Mouse (Mus musculus): ENCODE results near the gene Rps15.
A peak's percentile ranks its signal among the peaks of the same experiment; 100 is the strongest.

Rps15 gene

DNA sequence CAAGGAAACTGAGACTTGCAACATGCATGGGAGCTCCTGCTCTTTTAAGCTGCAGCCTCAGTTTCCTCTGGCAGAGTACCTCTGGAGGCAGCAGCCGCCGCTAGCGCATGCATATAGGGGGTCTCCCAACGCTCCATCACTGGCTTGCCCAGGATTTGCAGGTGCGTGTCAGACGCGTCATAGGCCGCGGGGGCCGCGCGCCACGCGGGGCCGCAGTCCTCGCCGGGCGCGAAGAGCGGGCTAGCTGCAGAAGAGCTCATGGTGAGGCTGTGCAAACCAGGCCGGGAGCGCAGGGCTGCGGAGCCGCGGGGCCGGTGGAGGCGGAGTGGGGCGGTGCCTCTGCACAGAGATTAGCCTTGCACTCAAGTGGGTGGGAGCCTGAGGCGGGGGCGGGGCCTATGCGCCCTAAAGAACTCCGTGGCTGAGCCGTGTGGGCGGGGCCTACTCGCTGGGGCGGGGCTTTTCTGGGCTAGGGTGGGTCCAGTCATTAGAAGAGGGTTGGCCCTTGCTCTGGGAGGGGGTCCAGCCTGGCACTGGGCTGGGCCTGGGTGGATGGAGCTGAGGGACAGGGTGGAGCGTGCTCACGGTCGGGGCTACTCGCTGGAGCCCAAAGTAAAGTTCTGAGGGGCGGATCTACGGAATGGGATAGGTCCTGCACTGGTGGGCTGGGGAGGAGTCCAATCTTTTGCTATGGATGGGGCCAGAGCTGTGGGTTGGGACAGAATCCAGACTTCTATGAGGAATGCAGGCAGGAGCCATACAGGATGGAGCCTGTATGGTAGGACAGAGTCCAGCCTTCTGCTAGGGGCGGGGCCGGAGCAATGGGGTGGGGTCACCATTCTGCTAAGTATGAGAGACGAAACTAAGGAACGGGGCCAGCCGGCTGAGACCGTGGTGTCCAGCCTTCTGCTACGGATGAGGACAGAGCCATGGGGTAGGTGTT is 31.3 kb upstream of the Rps15 start, which contains the start of the genes Gamt and Dazap1:
Gene Gamt (minus strand): TSS at position 371 of the 943 bp plus-strand sequence.
Gene Dazap1 (plus strand): TSS at position 845 of the 943 bp plus-strand sequence.
- peak; percentile 99 for DNase-seq

DNA sequence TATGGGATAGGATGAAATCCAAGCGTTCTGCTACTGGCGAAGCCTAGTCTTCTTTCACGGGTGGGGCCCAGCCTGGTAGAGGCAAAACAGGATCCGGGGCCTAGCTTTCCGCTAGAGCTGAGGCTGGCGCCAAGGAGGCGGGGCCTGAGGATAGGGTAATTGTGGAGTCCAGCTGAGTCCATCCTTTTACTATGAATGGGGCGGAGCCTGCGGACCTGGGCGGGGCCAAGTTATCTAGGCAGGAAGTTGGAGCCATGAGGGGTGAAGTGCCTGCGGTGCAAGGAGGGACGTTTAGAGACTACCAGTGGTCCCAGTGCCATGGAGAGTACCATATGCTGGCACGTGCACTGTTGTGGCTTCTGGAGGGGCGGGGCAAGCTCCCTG is 30.7 kb upstream of the Rps15 start:
- peak; percentile 99 for DNase-seq

- DNase-seq, result no peak
Observed at GRCm38 (mm10) chr10:80262169-80262568, 30.1 kb upstream of the Rps15 start.

DNA sequence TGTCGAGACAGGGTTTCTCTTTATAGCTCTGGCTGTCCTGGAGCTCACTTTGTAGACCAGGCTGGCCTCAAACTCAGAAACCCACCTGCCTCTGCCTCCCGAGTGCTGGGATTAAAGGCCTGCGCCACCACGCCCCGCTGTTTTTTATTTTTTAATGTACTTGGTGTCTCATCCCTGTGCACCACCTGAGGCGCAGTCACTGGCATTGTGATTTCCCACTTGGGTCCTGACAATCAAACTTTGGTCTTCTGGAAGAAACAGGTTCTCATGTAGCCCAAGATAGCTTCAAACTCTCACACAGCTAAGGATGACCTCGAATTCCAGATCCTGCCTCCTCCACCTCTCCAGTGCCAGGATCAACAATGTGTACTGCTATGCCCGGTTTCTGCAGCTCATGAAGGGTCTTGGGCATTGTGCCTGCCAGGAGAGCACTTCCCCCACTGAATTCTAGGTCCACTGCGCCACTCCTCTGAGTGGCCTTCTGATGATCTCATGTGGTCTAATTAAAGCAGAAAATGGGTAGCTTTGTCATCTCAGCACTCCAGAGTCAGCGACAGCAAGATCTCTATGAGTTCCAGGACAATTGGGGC is 29.4 kb upstream of the Rps15 start:
- DNase-seq, result no peak

DNA sequence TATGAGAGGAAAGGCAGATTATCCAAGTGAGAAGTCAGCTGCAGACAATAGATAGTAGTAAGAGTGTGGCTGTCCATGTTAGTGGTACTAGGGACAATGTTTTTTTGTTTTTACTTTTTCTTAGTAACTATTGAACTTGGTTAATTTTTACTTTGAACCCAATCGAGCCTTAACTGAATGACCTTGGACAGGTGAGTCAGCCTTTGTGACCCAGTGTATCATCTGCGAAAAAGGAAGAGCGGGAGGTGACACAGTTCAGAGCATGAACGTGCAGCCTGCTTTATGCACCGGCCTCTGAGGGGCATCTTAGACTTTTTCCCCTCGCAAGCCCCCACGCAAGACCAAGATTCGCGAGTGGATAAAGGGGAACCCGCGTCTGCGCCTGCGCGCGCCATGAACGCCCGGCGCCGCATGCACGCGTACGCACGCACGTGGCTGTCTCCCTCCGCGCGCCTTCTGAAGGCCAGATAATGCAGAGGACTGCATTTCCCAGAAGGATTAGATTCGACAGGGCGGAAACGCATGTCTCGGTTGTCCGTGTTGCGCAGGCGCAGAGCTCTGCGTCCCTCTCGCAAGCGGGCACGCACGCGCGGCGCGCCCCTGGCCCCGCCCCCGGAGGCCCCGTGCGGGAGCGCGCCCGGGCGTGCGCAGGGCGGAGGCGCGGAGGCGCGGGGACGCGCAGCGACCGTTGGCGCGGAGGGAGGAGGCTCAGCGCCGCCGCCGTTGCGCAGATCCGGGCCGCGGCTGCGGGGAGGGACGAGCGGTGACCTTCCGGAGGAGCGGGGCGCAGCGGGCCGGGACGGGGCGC is 27.7 kb upstream of the Rps15 start:
- DNase-seq, result peak; percentile 100

GRCm38 (mm10) chr10:80265149-80265486 is 27.1 kb upstream of the Rps15 start:
- no peak for DNase-seq

GRCm38 (mm10) chr10:80270099-80270498 is 22.2 kb upstream of the Rps15 start:
- DNase-seq, result no peak

DNA sequence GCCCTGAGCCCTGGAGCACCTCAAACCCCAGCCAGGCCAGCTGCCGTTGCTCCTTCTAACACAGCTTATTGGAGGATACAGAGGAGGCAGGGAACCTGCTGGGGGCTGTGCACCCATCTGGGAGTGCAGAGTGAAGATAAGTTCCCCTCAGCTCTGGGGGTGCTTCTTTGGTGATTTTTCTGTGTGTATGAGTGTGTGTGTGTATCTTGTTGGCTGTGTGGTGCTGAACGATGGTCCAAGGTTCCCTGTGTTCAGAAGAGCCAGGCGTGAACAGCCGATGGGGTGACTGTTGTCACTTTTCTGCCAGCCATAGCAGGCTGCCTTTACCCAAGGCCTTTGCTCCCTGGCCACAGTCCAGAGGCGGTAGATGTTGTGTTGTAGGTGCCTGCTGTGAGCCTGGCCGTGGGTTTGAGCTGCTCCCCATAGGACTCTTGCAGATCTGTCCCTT is 21.5 kb upstream of the Rps15 start:
- DNase-seq, result peak; percentile 61

GRCm38 (mm10) chr10:80271186-80271843 is 20.9 kb upstream of the Rps15 start:
- DNase-seq, result no peak

DNA sequence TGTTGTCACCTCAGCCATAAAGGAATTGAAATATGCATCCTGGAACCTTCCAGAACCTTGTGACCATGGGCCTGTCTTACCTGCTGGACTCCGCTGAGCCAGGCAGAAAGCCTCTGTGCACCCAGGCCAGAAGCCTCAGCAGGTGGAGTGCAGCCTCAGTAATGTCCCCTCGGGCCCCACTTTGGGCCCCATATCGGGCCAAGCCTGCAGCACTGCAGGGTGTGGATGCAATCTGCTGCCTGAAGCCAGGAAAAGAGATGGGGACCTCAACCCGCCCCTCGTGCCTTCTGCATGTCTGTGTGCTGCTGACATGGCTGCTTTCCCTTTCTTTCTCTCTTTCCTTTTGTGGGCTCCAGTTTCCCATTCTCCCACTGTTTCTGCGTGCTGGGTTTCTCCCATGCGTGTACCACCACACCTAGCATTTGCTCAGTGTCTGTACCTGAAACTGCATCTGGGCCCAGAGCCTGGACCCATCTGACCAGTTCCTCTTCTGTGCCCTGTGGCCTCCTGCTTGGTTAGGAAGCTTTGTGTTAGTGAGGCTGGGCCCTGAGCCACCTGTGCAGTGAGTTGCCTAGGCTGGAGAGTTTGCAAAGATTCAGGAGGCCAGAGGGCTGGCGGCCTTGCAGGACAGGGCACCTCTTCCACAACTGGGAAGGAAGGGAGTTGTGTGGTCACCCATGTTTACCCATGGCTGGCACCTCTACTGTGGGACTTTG is 20.2 kb upstream of the Rps15 start:
- DNase-seq, result no peak

DNA sequence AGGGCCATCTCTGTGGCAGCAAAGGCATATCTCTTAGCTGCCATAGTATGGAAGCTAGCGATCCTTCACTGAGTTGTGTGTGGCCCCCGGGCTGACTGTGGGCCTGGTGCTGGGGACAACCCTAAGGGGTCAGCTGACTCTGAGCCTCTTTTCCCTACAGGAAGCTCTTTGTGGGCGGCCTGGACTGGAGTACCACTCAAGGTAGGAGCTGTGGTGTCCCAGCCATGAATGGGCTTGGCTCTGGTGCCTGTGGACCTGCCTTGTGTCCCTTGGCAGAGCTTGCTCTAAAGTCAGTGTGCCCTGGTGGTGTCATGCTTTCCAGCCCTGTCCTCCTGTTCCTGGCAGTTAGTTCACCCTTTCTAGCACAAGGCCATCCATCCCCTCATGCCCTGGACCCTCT is 18.4 kb upstream of the Rps15 start:
- DNase-seq, result no peak

DNA sequence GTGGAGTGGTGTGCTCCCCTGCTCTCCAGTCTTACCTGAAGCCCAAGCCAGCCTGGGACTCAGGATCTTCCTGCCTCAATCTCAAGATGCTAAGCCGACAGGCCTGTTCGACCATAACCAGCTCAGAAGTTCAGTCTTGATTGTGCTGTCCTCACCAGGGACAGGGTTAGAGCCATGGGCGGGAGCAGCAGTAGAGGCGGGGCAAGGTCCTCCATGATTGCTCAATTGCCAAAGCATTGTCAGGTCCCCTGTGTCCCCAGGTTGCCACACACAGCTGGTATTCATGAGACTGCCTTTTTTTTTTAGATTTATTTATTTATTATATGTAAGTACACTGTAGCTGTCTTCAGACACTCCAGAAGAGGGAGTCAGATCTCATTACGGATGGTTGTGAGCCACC is 16.0 kb upstream of the Rps15 start:
- DNase-seq, result no peak

- DNase-seq, result no peak
Observed at GRCm38 (mm10) chr10:80278390-80278789, 13.9 kb upstream of the Rps15 start.

GRCm38 (mm10) chr10:80279273-80279672 is 13.0 kb upstream of the Rps15 start:
- DNase-seq, result no peak

DNA sequence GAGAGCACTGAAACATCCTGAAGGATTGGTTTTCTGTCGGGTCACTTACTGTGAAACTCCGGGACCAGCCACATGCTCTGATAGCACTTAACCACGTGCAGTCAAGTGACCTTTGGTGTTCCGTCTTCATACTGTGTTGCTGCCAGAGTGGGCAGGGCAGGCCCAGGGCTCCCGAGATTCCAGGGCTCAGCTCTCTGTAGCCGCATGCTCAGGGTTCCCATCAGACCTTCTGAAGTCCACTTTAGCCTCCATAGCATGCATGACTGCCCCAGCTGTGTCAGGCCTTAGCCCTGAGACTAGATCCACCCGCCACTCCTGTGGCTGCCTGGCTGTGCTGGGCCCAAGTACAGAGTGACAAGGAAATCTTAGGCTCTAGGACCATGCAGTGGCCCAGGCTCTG is 10.9 kb upstream of the Rps15 start:
- DNase-seq, result peak; percentile 89

- peak; percentile 77 for DNase-seq
Observed at GRCm38 (mm10) chr10:80281921-80282371, 10.3 kb upstream of the Rps15 start.

DNA sequence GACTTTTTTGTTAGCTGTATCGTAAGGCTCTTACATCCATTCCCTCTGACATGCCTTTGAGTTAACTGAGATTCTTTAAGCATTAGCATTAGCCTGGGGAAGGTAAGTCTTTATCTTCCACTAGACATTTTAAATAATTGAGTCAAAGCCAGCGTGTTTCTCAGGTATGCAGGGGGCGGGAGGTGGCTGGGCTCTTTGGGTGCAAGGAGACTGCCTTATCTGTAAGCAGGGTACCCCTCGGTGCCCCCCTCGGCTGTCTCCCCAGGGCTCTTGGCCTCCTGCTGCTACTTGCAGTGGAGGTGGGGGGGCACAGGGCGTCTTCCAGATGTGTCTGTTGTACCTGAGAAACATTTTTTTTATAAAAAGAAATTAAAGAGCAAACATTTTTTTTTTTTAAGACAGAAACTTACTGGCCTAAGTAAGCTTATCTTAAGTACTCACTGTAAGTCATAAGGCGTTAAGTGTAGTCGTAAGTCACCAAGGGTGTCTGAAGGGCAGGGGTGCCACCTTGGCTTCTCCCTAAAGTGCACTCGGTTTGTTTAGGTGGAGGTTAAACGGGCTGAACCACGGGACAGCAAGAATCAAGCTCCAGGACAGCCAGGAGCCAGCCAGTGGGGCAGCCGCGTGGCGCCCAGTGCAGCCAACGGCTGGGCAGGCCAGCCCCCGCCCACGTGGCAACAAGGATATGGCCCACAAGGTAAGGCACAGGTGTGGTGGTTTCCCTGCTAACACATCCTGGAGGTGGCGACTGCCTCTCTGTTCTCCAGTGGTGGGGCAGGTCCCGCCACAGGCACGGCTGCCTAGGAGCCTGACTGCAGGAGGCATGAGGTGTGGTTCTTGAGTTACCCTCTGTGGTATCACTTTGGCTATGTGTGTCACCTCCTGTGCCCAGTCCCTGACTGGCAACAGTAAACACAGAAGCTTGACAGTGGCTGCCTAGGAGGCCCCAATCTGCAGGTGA is 9.5 kb upstream of the Rps15 start:
- no peak for DNase-seq

DNA sequence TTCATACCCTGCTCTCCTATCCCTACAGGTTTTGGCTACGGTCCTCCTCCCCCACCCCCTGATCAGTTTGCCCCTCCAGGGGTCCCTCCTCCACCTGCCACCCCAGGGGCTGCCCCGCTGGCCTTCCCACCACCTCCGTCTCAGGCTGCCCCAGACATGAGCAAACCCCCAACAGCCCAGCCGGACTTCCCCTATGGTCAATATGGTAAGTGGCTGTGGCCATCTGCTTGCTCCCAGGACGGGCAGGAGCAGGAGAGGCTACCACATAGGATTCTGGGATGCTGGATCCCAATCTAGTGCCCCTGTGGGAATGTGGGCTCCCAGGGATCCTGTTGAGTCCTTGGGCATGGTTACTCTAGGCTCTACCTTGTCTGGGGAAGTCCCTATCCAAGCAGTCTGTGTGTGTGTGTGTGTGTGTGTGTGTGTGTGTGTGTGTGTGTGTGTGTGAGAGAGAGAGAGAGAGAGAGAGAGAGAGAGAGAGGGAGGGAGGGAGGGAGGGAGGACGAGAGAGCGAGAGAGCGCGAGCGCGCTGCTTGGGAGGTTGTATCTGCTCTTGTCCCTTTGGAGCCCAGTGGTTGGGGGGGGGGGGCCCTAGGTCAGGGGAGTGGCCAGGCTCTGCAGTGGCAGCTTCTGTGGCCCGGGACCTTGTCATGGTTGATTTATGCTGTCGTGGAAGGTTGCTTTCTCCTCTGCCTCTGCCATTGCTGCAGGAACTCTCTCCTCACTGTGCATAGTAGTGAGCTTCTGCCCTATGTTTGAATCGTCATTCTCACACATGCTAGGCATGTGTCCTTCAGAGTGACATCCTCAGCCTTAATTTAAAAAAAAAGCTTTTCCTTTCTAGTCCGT is 6.8 kb upstream of the Rps15 start:
- no peak for DNase-seq

GRCm38 (mm10) chr10:80288097-80288496 is 4.2 kb upstream of the Rps15 start:
- DNase-seq, result no peak

DNA sequence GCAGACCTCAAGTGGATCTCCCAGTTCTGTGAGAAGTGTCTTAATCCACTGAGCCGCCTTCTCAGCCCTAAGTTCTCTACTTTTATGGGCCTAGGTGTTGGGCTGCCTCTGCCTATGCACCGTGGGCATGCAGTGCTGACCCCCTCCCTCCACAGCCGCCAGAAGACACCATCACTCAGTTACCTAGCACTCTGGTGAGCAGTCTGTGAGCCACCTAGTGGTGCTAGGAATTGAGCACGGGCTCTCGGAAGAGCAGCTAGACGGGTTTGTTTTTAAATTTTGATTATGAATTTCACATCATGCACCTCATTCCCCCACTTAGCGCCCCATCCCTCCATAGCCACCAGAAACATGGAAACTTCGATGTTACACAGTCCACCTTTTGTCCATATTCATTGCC is 3.6 kb upstream of the Rps15 start:
- DNase-seq, result no peak
